Mouse (Mus musculus): ENCODE measurements around the gene Neurl3. TPM values are rescaled to one million over a fixed set of nuclear protein-coding genes. Genes with fewer than 3 reads are reported as not detected.

Gene Neurl3
- total and polyA plus RNA-seq, 3 experiments = 0.92 to 3.3 TPM; not detected in 1

DNA sequence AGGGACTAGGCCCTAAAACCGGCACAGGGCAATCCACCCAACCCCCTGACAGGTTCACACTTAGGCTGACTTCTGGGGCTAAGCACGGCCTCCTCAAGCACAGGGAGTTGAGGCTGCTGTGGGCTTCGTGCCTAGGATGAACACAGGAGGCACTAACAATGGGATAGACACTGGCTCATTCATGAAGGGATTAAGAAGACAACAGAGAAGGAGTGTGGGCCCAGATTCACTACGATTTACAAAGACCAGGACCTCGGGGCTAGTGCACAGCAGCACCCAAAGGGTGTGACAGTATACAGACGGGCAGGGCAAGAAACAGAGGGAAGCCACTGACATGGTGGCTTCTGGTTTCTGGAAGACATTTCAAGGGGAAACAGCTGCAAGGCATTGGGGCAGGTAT is 34.3 kb downstream of the Neurl3 start:
- Histone ChIP-seq H3K36me3 (ENCODE audit: control insufficient read depth in 1 of 2, insufficient read depth in 2 of 2, low read length in 2 of 2) (peaks cover 1 to 13% of the 10 kb centered on the region in 2 experiments; a peak in 3 of 4 replicates), H3K4me3 (ENCODE audit: control insufficient read depth in 1 of 2, insufficient read depth in 1 of 2, low read depth in 2 of 2, low read length in 2 of 2) (no peak overlapping the region), H3K27ac (ENCODE audit: control insufficient read depth, low read depth, low read length) (no peak overlapping the region), H3K9ac (ENCODE audit: control insufficient read depth, low read depth, low read length, poor library complexity, severe bottlenecking) (no peak overlapping the region), H3K9me3 (replicated peaks; ENCODE audit: insufficient read depth, low read length) (no peaks in the 10 kb centered on the region), H3K4me1 (ENCODE audit: control insufficient read depth in 1 of 2, insufficient read depth in 2 of 2, low read length in 2 of 2) (peaks cover 0 to 6% of the 10 kb centered on the region in 2 experiments; a peak in 2 of 4 replicates), H3K27me3 (ENCODE audit: control insufficient read depth in 1 of 2, insufficient read depth in 2 of 2, low read length in 2 of 2) (no peaks in the 10 kb centered on the region), H3K79me2 (ENCODE audit: control insufficient read depth, insufficient read depth, low read length, poor library complexity) (peaks cover 65% of the 10 kb centered on the region)
- DNase-seq (ENCODE audit: low read depth, low spot score) = no peak
- TF ChIP-seq ZKSCAN1 (IDR thresholded peaks at IDR 0.05; ENCODE audit: low read depth, low read length) (no peak), GABPA (IDR thresholded peaks at IDR 0.05; ENCODE audit: low read depth, low read length) (no peak), TAL1 (IDR thresholded peaks at IDR 0.05; ENCODE audit: low read length) (no peak), KAT2A (conservative IDR thresholded peaks at IDR 0.05; ENCODE audit: low read depth, low read length) (no peak), BHLHE40 (IDR thresholded peaks at IDR 0.05; ENCODE audit: borderline replicate concordance, low read depth, low read length) (no peak)

DNA sequence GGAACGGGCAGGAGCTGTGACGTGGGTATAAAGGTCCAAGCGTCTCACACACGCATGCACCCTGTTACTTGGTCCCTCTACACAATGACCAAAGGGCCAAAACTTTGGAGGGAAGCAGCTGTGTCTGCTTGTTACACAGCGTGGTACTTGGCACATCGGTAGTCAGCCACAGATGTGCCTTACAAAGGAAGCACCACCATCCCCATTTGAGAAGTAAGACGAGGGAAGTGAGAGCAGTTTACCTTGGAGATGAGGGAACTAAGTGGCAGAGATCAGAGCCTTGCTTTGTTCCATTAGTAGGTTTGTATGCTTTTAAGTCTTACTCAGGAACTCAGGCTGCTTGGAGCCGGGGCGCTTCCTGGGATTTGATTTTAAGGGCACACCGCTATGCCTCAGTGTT is 35.1 kb downstream of the Neurl3 start:
- H3K4me3 ChIP-seq (ENCODE audit: control insufficient read depth in 1 of 2, insufficient read depth in 1 of 2, low read depth in 2 of 2, low read length in 2 of 2) = no peak overlapping the region
- H3K27ac ChIP-seq (ENCODE audit: control insufficient read depth, low read depth, low read length) = no peak overlapping the region
- no peaks in the 10 kb centered on the region for H3K27me3 ChIP-seq (ENCODE audit: control insufficient read depth in 1 of 2, insufficient read depth in 2 of 2, low read length in 2 of 2)
- H3K9ac ChIP-seq (ENCODE audit: control insufficient read depth, low read depth, low read length, poor library complexity, severe bottlenecking) = no peak overlapping the region
- peaks cover 65% of the 10 kb centered on the region for H3K79me2 ChIP-seq (ENCODE audit: control insufficient read depth, insufficient read depth, low read length, poor library complexity)
- H3K36me3 ChIP-seq (ENCODE audit: control insufficient read depth in 1 of 2, insufficient read depth in 2 of 2, low read length in 2 of 2) = peaks cover 3 to 13% of the 10 kb centered on the region in 2 experiments; a peak in 3 of 4 replicates
- no peak for TF ChIP-seq CHD1 (IDR thresholded peaks at IDR 0.05; ENCODE audit: low read depth, low read length)
- TF ChIP-seq POLR2AphosphoS2 (IDR thresholded peaks at IDR 0.05; ENCODE audit: low read length) = no peak
- TF ChIP-seq ETS1 (IDR thresholded peaks at IDR 0.05; ENCODE audit: low read depth, low read length) = no peak
- TF ChIP-seq NELFE (IDR thresholded peaks at IDR 0.05; ENCODE audit: low read depth, low read length) = no peak
- TF ChIP-seq MYB (IDR thresholded peaks at IDR 0.05; ENCODE audit: low read depth, low read length) = no peak
- no peak for TF ChIP-seq MAZ (IDR thresholded peaks at IDR 0.05; ENCODE audit: low read depth, low read length)
- no peak for TF ChIP-seq MEF2A (IDR thresholded peaks at IDR 0.05; ENCODE audit: extremely low read depth, insufficient replicate concordance, low read depth, low read length, poor library complexity, severe bottlenecking)
- no peak for TF ChIP-seq MAX (IDR thresholded peaks at IDR 0.05; ENCODE audit: low read length)
- TF ChIP-seq NRF1 (IDR thresholded peaks at IDR 0.05; ENCODE audit: insufficient read depth, low read depth, low read length, poor library complexity, severe bottlenecking) = no peak
- TF ChIP-seq E2F4 (IDR thresholded peaks at IDR 0.05; ENCODE audit: borderline replicate concordance, low read depth, low read length) = no peak
- TF ChIP-seq MXI1 (IDR thresholded peaks at IDR 0.05; ENCODE audit: low read depth, low read length) = no peak
- TF ChIP-seq CHD2 (IDR thresholded peaks at IDR 0.05; ENCODE audit: low read length) = no peak
- H3K9me3 ChIP-seq (replicated peaks; ENCODE audit: insufficient read depth, low read length) = no peaks in the 10 kb centered on the region
- DNase-seq (ENCODE audit: low read depth, low spot score) = no peak
- H3K4me1 ChIP-seq (ENCODE audit: control insufficient read depth in 1 of 2, insufficient read depth in 2 of 2, low read length in 2 of 2) = peaks cover 0 to 6% of the 10 kb centered on the region in 2 experiments; a peak in 2 of 4 replicates

All from MEL (cell line).